Mouse (Mus musculus): ENCODE measurements around the gene Enox1. TPM values are rescaled to one million over a fixed set of nuclear protein-coding genes. Genes with fewer than 3 reads are reported as not detected.

Gene Enox1
- polyA plus RNA-seq (2012; fragmentation: generic; extraction: Trizol): under 1 TPM; 0.01 to 0.61 TPM

GRCm38 (mm10) chr14:77156222-77156910 is at the start of gene Enox1:
Gene Enox1, plus strand, starts transcription at chr14:77156763.

Other genes starting within 250 kb of the Enox1 start
- 1 to 10 TPM in 1 of 2 experiments, under 1 TPM in 1; 0.60 to 5.3 TPM for gene Ccdc122, start 120.0 kb upstream of the Enox1 start, polyA plus RNA-seq (2012; fragmentation: generic; extraction: Trizol)
- gene Lacc1, start 119.9 kb upstream of the Enox1 start, polyA plus RNA-seq (2012; fragmentation: generic; extraction: Trizol): 1 to 10 TPM in 1 of 2 experiments, under 1 TPM in 1; 0.61 to 4.5 TPM

All from C3H10T1/2 (cell line).